Mouse (Mus musculus) neural tube, embryonic 11.5 days (tissue): ENCODE data around the gene Mustn1. TPM values are rescaled to one million over a fixed set of nuclear protein-coding genes. Genes with fewer than 3 reads are reported as not detected.

Experiments used
- ATAC-seq: fragments of 200-750 bp; cut with Nextera tagmentation; 2 replicates; pipeline ENCODE4 v1.8.0; 2017; ENCODE audit warnings: moderate number of reproducible peaks, mild to moderate bottlenecking, moderate TSS enrichment, moderate library complexity; ENCODE audit not compliant: insufficient read depth, low FRiP score, low TSS enrichment
- DNase-seq: peaks from one replicate; pipeline ENCODE4 v3.0.0-alpha.2; 2015; ENCODE audit warnings: low spot score
- H3K27ac ChIP-seq: fragments of 300-500 bp; sonication (generic); 2 replicates; pipeline ENCODE4 v1.5.1; 2014; ENCODE audit warnings: low read depth, mild to moderate bottlenecking, low read length
- H3K27me3 ChIP-seq: fragments of 300-500 bp; sonication (generic); 2 replicates; pipeline ENCODE4 v1.6.1; 2014; ENCODE audit warnings: mild to moderate bottlenecking, low read length, mixed read lengths; ENCODE audit not compliant: control insufficient read depth, insufficient read depth
- H3K36me3 ChIP-seq: fragments of 300-500 bp; sonication (generic); 2 replicates; pipeline ENCODE4 v1.6.1; 2014; ENCODE audit warnings: mild to moderate bottlenecking, low read length, moderate library complexity, mixed read lengths; ENCODE audit not compliant: control insufficient read depth, insufficient read depth
- H3K4me1 ChIP-seq: fragments of 300-500 bp; sonication (generic); 2 replicates; pipeline ENCODE4 v1.6.1; 2014; ENCODE audit warnings: low read length, mixed read lengths; ENCODE audit not compliant: control insufficient read depth, insufficient read depth
- H3K4me2 ChIP-seq: fragments of 300-500 bp; sonication (generic); 2 replicates; pipeline ENCODE4 v1.6.1; 2014; ENCODE audit warnings: low read depth, mild to moderate bottlenecking, moderate library complexity
- H3K4me3 ChIP-seq: fragments of 300-500 bp; sonication (generic); 2 replicates; pipeline ENCODE4 v1.5.1; 2014; ENCODE audit warnings: low read depth, low read length
- H3K9ac ChIP-seq: fragments of 300-500 bp; sonication (generic); 2 replicates; pipeline ENCODE4 v1.6.1; 2014; ENCODE audit warnings: mild to moderate bottlenecking, low read length
- H3K9me3 ChIP-seq: fragments of 300-500 bp; sonication (generic); 2 replicates; pipeline ENCODE4 v1.6.1; 2016; ENCODE audit warnings: low read length; ENCODE audit not compliant: control insufficient read depth
- WGBS: fragments of 180-500 bp; shearing (Covaris S2); extraction: QIAGEN DNeasy Blood & Tissue Kit; methylation state at CpG from one replicate; pipeline ENCODE4 v1.1.7; 2014; 5-methylcytosine and 5-hydroxymethylcytosine counted together
- polyA plus RNA-seq: library from polyadenylated mRNA; unstranded; fragments of >200 nt; fragmentation: Nextera tagmentation; extraction: Ambion mirVana; gene quantifications from 2 replicates; pipeline ENCODE4 v1.2.1, GENCODE M21; 2014

Gene Mustn1
- polyA plus RNA-seq, 1 experiment from 2014 or later = 2.8 TPM

DNA sequence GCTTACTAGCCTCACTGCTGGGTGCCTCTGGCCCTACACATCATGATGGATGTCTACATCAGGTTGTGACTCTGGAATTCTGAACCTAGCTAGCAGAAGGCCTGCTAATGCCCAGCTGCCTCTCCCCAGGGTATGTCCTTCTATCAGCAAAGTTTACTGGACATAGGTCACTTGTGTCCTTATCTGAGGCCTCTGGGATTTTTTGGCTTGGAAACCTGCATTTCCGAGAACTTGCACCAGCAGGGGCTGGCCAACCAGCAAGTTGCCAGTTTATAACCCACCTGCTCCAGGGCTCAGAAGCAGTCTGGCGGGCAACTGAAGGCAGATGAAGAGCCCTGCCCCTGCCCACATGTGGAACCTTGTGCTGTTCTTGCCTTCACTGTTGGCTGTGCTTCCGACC, 7.2 kb downstream of the Mustn1 start, which contains the start of gene Itih4:
TSS of gene Itih4 (plus strand) at position 273 of the 400 bp plus-strand sequence.
- Histone ChIP-seq H3K36me3 (no peaks in the 10 kb centered on the region), H3K27ac (no peak within 1 kb of the TSS), H3K9me3 (no peaks in the 10 kb centered on the region), H3K4me1 (no peaks in the 10 kb centered on the region), H3K27me3 (no peaks in the 10 kb centered on the region), H3K4me3 (no peak within 1 kb of the TSS), H3K4me2 (no peak within 1 kb of the TSS), H3K9ac (no peak within 1 kb of the TSS)
- no peak for DNase-seq
- ATAC-seq = no peak
- 86% methylated on average over 3 of the region's 3 CpGs for WGBS

DNA sequence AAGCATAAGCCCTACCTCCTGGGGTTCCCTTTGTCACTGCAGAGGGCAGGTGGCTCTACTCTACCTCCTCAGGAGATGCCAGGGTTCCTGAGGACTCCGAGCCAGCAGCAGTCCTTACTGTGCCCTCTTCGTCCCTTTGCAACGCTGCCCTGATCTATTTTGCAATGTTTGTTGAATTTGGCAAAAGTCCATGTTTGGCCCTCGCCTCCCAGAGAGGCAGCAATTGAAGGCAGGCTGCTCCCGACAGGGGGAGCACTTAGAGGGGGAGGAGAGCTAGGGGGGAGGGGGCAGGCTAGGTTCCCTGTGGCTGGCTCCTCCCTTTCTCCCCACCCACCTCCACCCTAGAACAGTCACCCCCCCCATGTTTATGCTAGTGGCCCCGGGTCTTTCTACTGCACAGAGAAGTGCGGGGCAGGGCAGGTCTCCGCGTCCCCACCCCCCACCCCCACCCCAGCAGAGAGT, 9.3 kb downstream of the Mustn1 start:
- Histone ChIP-seq H3K27ac (no peak overlapping the region), H3K9ac (no peak overlapping the region), H3K9me3 (no peaks in the 10 kb centered on the region), H3K27me3 (no peaks in the 10 kb centered on the region), H3K36me3 (no peaks in the 10 kb centered on the region), H3K4me2 (no peak overlapping the region), H3K4me3 (no peak overlapping the region), H3K4me1 (no peaks in the 10 kb centered on the region)
- WGBS = 22% methylated on average over 8 of the region's 9 CpGs
- DNase-seq (peak; percentile 23), ATAC-seq (no peak)

DNA sequence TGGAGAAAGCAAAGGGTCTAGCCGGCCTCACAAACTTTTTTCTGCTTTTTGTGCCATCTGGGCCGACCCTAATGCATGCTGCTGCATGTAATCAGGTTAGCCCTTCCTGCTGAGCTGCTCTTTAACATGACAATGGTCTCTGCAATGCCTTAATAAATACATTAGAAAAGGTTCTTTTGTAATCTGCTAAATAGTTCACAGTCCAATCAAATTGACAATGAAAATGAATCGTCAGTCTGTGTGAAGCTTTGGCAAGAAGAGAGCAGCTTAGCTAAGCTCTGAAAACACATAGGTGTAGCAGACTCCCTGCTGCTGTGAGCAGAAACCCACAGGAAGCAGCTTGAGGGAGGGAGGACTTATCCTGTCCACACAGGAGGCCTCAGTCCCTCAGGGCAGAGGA, 21.0 kb downstream of the Mustn1 start:
- 48% methylated on average over 3 of the region's 3 CpGs for WGBS

DNA sequence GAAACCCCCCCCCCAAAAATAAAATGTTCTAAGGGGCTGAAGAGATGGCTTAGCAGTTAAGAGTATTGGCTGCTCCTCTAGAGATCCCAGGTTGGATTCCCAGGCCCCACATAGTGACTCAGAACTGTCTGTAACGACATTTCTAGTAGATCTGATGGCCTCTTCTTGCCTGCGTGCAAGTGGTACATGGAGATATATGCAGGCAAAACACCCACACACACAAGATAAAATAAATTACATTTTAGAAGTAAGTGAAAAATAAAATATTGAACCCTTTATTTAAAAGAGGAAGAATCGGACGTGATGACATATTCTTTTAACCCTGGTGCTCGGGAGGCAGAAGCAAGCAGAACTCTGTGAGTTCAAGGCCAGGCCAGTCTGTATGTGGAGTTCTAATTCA, 23.6 kb downstream of the Mustn1 start:
- Histone ChIP-seq H3K27ac (no peak overlapping the region), H3K9me3 (no peaks in the 10 kb centered on the region), H3K27me3 (no peaks in the 10 kb centered on the region), H3K36me3 (no peaks in the 10 kb centered on the region), H3K4me1 (no peaks in the 10 kb centered on the region), H3K9ac (no peak overlapping the region), H3K4me3 (no peak overlapping the region), H3K4me2 (no peak overlapping the region)
- DNase-seq (no peak), ATAC-seq (no peak)
- WGBS = 89% methylated on average over 5 of the region's 5 CpGs

More for the DNA sequence above, 21.0 kb downstream of the Mustn1 start:
- Histone ChIP-seq H3K4me3 (no peak overlapping the region), H3K4me1 (no peaks in the 10 kb centered on the region), H3K4me2 (no peak overlapping the region), H3K27me3 (no peaks in the 10 kb centered on the region), H3K27ac (no peak overlapping the region), H3K9ac (no peak overlapping the region), H3K36me3 (no peaks in the 10 kb centered on the region), H3K9me3 (no peaks in the 10 kb centered on the region)
- ATAC-seq (no peak), DNase-seq (no peak)

DNA sequence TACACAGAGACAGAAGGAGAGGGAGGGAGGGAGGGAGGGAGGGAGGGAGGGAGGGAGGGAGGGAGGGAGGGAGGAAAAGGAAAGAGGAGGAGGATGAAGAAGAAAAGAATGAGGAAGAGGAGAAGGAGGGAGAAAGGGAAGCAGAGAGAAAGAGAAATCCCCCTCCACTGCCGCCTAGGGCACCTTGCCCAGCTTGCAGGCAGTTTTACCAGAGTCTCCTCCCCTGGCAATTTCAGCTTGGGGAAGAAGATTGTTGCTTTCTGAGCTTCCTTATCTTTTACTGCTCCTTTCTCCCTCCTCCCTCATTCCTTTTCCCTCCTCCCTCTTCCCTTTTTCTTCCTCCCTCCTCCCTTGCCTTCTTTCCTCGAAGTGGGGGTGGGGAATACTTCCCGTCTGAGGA, 24.0 kb downstream of the Mustn1 start:
- ATAC-seq = no peak
- H3K27ac ChIP-seq = no peak overlapping the region
- no peak overlapping the region for H3K4me3 ChIP-seq
- H3K9ac ChIP-seq = no peak overlapping the region
- H3K4me1 ChIP-seq = no peaks in the 10 kb centered on the region
- no peak for DNase-seq
- H3K36me3 ChIP-seq = no peaks in the 10 kb centered on the region
- H3K27me3 ChIP-seq = no peaks in the 10 kb centered on the region
- H3K9me3 ChIP-seq = no peaks in the 10 kb centered on the region
- no peak overlapping the region for H3K4me2 ChIP-seq
- 82% methylated on average over 3 of the region's 3 CpGs for WGBS

DNA sequence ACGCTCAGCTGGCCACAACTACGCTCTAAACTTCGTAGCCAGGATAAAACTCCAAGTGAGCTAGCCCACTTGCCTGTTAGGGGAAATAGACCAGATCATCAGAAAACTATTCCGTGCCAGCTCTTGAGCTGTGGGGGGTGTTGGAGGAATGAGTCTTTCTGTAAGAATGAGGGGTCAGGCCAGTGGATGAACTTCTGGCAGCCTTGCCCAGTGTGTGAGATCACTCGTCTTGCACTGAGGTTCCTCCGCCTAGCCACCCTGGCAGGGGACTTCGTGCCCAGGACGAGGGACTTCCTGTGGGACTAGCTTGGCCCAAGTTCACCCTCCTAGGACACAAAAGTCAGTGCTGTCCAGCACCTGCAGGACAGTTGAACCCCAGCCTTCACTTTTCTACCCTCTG, 25.3 kb downstream of the Mustn1 start:
- no peak overlapping the region for H3K27ac ChIP-seq
- H3K4me3 ChIP-seq = no peak overlapping the region
- no peak overlapping the region for H3K4me2 ChIP-seq
- no peaks in the 10 kb centered on the region for H3K9me3 ChIP-seq
- no peak overlapping the region for H3K9ac ChIP-seq
- 83% methylated on average over 8 of the region's 8 CpGs for WGBS
- ATAC-seq (no peak), DNase-seq (no peak)
- H3K36me3 ChIP-seq = no peaks in the 10 kb centered on the region
- no peaks in the 10 kb centered on the region for H3K4me1 ChIP-seq
- no peaks in the 10 kb centered on the region for H3K27me3 ChIP-seq

DNA sequence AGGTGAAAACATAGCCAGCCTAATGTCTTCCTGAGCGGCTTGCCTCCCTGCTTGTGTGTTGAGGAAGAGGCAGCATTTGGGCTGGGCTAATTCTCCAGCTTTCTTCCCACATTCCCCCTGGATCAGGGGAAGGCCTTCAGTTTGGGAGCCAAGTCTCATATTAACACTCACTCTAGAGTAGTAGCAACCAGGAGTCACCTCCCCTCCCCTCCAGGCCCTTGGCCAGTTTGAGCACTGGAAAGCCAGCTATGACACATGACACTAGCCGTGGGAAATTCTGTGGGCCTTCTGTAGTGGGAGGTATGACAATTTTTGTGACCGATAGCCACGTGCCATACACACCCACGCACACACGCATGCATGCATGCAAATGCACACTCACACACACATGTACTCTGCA, 27.0 kb downstream of the Mustn1 start:
- no peak overlapping the region for H3K4me2 ChIP-seq
- H3K4me1 ChIP-seq = no peaks in the 10 kb centered on the region
- H3K27ac ChIP-seq = no peak overlapping the region
- no peak overlapping the region for H3K4me3 ChIP-seq
- no peaks in the 10 kb centered on the region for H3K27me3 ChIP-seq
- no peak for ATAC-seq
- no peaks in the 10 kb centered on the region for H3K36me3 ChIP-seq
- H3K9me3 ChIP-seq = no peaks in the 10 kb centered on the region
- WGBS = 91% methylated on average over 6 of the region's 6 CpGs
- no peak for DNase-seq
- no peak overlapping the region for H3K9ac ChIP-seq

DNA sequence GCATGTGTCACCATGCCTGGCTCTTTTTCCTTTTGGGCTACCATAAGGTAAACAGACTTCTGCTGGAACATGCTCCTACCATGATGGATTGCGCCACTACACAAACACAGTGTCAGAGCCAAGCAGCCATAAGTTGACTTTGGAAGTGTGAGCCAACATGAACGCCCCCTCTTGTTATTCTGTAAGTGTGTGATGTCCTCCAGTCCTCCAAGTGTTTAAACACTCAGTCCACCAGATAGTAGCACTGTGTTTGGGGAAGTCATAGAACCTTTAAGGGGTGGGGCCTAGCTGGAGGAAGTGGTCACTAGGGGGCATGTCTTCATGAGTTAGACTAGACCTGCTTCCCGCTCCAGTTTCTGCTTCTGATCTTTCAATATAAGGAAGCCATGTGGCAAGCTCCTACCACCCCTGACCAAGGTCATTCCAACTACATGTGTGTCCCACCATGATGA, 28.8 kb downstream of the Mustn1 start:
- no peak for ATAC-seq

DNA sequence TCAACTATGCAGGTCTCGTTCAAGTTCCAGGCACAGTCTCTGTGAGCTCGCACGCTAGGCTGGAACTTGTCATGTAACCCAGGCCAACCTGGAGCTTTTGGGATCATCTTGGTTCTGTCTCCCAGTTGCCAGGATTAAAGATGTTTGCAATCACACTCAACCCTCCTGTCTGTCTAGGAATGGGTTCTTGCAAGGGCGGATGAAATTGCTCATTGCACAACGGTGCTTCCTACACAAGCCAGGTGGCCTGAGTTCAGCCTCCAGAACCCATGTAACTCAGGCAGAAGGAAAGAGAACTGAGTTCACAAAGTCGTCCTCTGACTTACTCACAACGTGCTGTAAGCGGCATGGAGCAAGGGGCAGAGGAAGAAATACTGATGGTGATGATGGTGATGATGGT, 32.1 kb downstream of the Mustn1 start:
- no peaks in the 10 kb centered on the region for H3K27me3 ChIP-seq
- no peak overlapping the region for H3K9ac ChIP-seq
- no peaks in the 10 kb centered on the region for H3K9me3 ChIP-seq
- no peaks in the 10 kb centered on the region for H3K36me3 ChIP-seq
- no peaks in the 10 kb centered on the region for H3K4me1 ChIP-seq
- DNase-seq (no peak), ATAC-seq (no peak)
- no peak overlapping the region for H3K27ac ChIP-seq
- H3K4me3 ChIP-seq = no peak overlapping the region
- WGBS = 88% methylated on average over 8 of the region's 8 CpGs
- no peak overlapping the region for H3K4me2 ChIP-seq

More for the DNA sequence above, 28.8 kb downstream of the Mustn1 start:
- no peaks in the 10 kb centered on the region for H3K9me3 ChIP-seq
- WGBS = 76% methylated on average over 3 of the region's 3 CpGs
- no peak overlapping the region for H3K27ac ChIP-seq
- H3K4me3 ChIP-seq = no peak overlapping the region
- no peaks in the 10 kb centered on the region for H3K27me3 ChIP-seq
- H3K9ac ChIP-seq = no peak overlapping the region
- DNase-seq = no peak
- H3K36me3 ChIP-seq = no peaks in the 10 kb centered on the region
- H3K4me1 ChIP-seq = no peaks in the 10 kb centered on the region
- H3K4me2 ChIP-seq = no peak overlapping the region
